Mouse (Mus musculus) megakaryocyte, embryonic 14.5 days (primary cell): Measurements from ENCODE around the gene Lhfpl2. TPM values are rescaled to one million over a fixed set of nuclear protein-coding genes. Genes with fewer than 3 reads are reported as not detected.

Experiments
- H3K27me3 ChIP-seq: replicated peaks from 2 replicates; pipeline ENCODE3; 2012; ENCODE audit warnings: inconsistent platforms
- H3K36me3 ChIP-seq: replicated peaks from 2 replicates; pipeline ENCODE3; 2012; ENCODE audit warnings: low read length, inconsistent platforms, mixed read lengths
- H3K4me1 ChIP-seq: 2 replicates; pipeline ENCODE4 v1.6.1; 2012; ENCODE audit warnings: inconsistent platforms
- H3K4me3 ChIP-seq: replicated peaks from 2 replicates; pipeline ENCODE3; 2012; ENCODE audit warnings: moderate library complexity, mild to moderate bottlenecking, inconsistent platforms
- H3K9me3 ChIP-seq: 2 replicates; pipeline ENCODE4 v1.6.1; 2012; ENCODE audit warnings: inconsistent platforms
- FLI1 ChIP-seq: IDR thresholded peaks from 2 replicates; pipeline ENCODE4 v1.6.1; 2012; ENCODE audit warnings: low read length, inconsistent platforms, mixed read lengths
- GATA1 ChIP-seq: IDR thresholded peaks from 3 replicates; pipeline ENCODE4 v1.6.1; 2012; ENCODE audit warnings: mixed read lengths, low read length, inconsistent platforms, borderline replicate concordance
- polyA plus RNA-seq: library from polyadenylated mRNA; stranded (reverse); fragments of >175 nt; gene quantifications from 2 replicates; pipeline ENCODE4 v1.2.3, GENCODE M21; 2012; ENCODE audit warnings: low replicate concordance; ENCODE audit not compliant: insufficient read depth

Lhfpl2 gene
- polyA plus RNA-seq, 1 experiment, result 0.47 TPM

DNA sequence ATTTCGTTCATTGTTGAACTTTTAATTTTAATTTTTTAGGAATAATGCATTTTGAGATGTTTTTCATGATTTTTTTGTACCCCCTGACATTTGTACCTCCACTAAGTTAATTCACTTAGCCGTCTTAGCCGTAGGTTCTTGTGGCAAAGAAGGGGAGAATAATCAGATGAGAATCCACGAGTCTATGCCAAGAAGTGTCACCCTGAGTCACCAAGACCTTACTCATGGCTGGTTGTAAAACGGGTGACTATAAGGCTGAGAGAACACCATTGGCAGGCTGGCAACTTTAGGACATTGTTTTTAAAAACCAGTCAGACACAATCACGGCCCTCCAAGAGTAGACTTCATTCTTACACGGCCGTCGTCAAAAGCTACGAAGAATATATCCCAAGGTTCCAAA, 95.2 kb downstream of the Lhfpl2 start:
- TF ChIP-seq FLI1 (no peak), GATA1 (no peak)
- Histone ChIP-seq H3K36me3 (no peaks in the 10 kb centered on the region), H3K27me3 (peaks cover 12% of the 10 kb centered on the region), H3K4me3 (no peak overlapping the region), H3K4me1 (peaks cover 9% of the 10 kb centered on the region; the same call in 1 of the 2 replicates), H3K9me3 (peaks cover 3% of the 10 kb centered on the region; the same call in 1 of the 2 replicates)

DNA sequence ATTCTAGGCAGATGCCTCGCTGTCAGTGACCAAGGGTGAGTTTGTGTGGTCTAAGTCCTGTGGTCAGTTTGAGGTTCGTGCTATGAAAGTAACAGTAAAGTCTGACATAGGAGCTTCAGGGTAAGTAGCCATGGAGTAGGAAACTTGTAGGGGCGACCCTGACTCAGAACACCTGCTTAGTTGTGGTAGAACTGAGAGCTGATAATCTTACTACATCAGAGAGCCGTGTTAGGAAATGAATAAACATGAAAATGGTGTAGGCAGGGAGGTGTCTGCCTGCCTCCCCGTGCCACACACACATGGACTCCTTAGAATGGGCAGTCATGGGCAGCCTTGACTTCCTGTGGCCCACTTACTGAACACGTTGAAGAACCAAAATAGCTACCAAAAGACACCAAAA, 96.1 kb downstream of the Lhfpl2 start:
- no peaks in the 10 kb centered on the region for H3K36me3 ChIP-seq

DNA sequence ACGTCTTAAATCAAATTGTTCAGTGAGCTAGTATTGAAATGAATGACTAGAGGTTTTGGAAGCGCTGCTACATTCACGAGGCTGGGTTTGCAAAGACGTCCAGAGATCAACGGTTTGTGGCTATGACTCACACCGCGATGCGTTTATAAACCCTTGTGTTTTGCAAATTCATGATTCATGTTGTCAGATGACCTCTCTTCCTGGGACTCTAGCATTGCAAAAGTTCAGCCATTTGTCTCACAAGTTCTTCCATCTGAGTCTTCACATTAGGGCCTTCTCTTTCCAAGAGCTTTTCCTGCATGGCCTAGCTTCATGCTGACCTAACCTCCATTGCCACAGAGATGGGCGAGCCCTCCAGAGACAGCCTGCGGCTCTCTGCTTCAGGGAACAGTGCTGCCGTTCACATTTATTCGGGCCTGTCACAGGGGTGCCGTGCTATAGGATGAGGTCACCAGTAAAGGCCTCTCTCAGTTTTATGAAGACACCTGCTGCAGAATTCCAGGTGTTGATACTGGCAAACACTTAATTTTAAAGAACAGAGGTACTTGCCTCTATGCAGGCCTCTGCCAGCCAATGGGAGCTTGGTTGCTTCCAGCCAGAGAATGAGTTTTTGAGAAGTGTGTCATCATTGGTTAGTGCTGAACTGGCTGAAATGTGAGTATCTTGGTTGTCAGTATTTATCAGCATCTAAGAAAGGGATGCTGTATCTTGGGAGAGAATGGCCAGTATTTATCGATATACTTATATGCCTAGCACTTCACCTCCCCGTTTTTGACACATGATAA, 97.1 kb downstream of the Lhfpl2 start:
- Histone ChIP-seq H3K36me3 (no peaks in the 10 kb centered on the region), H3K27me3 (peaks cover 10% of the 10 kb centered on the region), H3K9me3 (peaks cover 3% of the 10 kb centered on the region; the same call in 1 of the 2 replicates), H3K4me3 (no peak overlapping the region), H3K4me1 (peaks cover 11% of the 10 kb centered on the region; the same call in 1 of the 2 replicates)
- no peak for TF ChIP-seq FLI1
- TF ChIP-seq GATA1, result no peak

More for the DNA sequence above, 96.1 kb downstream of the Lhfpl2 start:
- Histone ChIP-seq H3K4me1 (peaks cover 9% of the 10 kb centered on the region; the same call in 1 of the 2 replicates), H3K9me3 (peaks cover 3% of the 10 kb centered on the region; the same call in 1 of the 2 replicates), H3K27me3 (peaks cover 10% of the 10 kb centered on the region), H3K4me3 (no peak overlapping the region)
- TF ChIP-seq FLI1 (no peak), GATA1 (no peak)

DNA sequence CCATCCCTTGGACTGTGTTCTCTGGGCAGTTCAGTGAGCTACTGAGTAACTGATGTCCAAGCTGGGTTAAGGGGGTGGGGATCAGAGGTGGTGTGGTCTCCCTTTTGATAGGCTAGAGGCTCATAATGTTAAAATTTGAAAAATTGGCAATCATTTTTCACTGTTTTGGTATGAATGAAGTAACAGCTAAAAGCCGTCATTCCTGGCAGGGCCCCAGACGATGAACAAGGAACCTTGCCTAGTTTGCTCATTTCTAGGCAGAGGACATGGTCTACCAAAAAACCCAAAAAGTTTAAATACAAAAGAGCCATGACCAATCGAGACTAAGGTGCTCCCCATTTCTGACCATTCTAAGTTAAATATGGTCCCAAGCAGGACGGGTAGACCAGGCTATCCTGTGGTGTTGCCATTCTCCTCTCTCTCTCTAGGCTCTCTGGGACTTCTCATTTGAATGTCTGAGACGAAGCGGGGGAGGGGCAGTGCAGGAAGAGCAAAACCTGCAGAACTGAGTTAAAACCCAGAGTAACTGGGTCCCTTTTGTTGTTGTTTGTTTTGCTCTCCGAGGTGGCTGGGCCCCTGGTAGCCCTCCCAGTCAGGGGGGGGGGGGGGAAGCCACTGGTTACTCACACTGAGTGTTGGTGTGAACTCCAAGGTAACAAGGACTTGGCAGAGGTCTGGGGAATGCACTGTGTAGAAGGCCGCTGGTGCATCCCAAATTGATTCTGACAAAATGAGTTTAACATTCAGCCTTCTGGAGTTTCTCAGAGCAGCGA, 98.2 kb downstream of the Lhfpl2 start:
- Histone ChIP-seq H3K4me1 (peaks cover 12% of the 10 kb centered on the region; the same call in 1 of the 2 replicates), H3K9me3 (peaks cover 3% of the 10 kb centered on the region; the same call in 1 of the 2 replicates), H3K36me3 (no peaks in the 10 kb centered on the region), H3K27me3 (peaks cover 14% of the 10 kb centered on the region), H3K4me3 (no peak overlapping the region)
- TF ChIP-seq GATA1 (no peak), FLI1 (no peak)

DNA sequence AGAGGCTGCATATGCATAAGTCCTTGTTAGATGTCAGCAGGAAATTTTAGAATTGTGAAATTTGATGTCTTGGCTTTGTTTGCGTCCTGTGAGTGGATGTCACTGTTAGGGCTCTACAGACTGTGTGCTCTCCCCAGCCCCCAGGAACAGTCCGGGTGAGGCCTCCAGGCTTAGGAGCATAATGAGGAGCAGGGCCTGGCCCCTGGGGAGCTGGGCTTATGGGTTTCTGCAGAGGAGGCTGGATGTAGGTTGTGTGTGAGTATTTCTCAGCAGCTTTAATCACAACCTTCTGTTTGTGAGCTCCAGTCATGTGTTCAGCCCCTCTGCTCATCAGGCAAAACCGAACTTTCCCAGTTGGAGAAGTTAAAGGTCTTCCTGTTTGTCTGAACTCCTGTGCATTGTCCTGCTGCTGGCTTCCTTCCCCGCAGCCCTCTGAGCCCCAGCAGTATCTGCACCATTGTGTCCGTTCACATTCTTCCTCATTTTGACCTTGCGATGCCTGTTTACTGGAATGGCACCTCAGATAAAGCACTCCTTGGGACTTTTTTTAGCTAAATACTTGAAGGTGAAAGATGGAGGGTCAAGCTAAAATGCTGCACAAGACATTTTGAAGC, 101.4 kb downstream of the Lhfpl2 start:
- H3K4me3 ChIP-seq, result no peak overlapping the region
- no peaks in the 10 kb centered on the region for H3K36me3 ChIP-seq
- peaks cover 21% of the 10 kb centered on the region for H3K27me3 ChIP-seq
- no peak for TF ChIP-seq GATA1
- TF ChIP-seq FLI1, result no peak
- H3K4me1 ChIP-seq, result peaks cover 8% of the 10 kb centered on the region; the same call in 1 of the 2 replicates
- H3K9me3 ChIP-seq, result peaks cover 3% of the 10 kb centered on the region; the same call in 1 of the 2 replicates

DNA sequence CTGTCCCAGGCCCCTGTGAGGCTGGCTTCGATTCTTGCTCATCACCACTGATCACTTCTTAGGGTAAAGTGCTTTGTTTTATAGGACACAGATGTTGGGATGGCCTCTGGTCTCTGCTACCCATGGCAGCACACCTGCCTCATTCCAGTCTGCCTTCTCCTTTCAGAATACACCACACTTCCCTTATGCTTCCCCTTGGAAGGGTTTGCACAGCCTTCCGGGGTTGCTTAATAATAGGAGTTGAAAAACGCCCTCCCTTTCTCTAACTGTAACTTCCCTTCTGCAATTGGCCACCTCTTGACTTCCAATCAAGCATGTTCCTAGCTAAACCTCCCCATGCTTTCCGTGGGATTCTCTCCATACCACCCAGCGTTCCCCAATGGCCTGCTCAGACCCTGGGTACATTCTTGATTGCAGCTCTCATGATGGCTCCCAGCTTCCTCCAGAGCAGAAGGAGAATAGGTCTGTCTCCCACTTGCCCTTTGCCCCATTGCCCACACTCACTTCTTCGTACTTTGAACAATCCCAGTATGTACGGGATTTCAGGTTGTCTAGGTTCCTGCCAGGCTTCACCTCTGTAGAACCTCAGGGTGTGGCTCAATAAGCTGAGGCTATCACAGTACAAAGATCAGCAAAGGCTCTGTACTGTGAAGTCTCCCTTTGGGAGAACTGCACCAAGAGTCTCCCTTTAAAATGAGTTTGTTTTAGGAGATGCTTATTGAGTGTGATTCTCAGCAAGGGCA, 102.1 kb downstream of the Lhfpl2 start:
- H3K4me1 ChIP-seq, result peaks cover 6% of the 10 kb centered on the region; the same call in 1 of the 2 replicates
- no peaks in the 10 kb centered on the region for H3K36me3 ChIP-seq
- H3K27me3 ChIP-seq, result peaks cover 21% of the 10 kb centered on the region
- H3K9me3 ChIP-seq, result peaks cover under 1% of the 10 kb centered on the region; the same call in 1 of the 2 replicates
- no peak for TF ChIP-seq GATA1
- no peak for TF ChIP-seq FLI1
- no peak overlapping the region for H3K4me3 ChIP-seq

DNA sequence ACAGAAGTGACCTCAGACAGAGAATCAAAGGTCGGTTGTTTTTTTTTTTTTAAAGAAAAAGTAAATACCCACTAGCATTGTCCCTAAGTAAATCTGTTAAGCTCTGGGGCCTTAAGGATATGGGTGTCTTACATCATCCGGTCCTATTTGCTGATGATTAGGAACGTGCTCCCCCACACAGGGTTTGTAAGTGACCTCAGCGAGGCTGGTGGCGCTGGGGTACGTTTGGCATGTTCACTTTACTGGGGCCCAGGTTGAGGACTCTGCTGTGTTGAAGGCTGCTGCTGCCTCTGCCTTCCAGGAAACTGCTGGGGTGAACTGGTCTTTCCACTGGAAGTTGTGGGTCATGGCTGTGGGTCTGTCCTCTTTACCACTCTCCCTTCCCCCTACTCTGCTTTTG, 106.9 kb downstream of the Lhfpl2 start:
- Histone ChIP-seq H3K4me3 (no peak overlapping the region), H3K9me3 (no peaks in the 10 kb centered on the region), H3K27me3 (peaks cover 42% of the 10 kb centered on the region), H3K4me1 (peaks cover 24% of the 10 kb centered on the region), H3K36me3 (no peaks in the 10 kb centered on the region)
- TF ChIP-seq FLI1 (no peak), GATA1 (no peak)

DNA sequence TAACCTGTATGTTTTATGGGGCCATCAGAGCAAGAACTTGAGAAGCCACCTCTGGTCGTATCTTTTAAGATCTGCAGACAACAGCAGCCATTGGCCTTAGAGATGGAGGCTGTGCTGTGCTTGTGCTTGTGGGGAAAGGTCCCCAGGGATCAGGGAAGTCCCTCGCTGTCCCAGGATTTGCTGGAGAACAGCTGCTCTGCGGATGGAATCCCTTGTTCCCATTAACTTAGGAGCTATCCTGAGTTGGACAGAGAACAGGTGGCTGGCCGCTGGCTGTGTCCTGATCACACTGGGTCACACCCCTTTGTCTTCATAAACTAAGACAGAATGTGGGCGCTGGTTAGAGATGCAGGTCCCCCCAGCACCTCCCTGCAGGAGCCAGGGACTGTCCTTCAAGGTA, 110.7 kb downstream of the Lhfpl2 start:
- H3K4me1 ChIP-seq, result peaks cover 58% of the 10 kb centered on the region

More for the DNA sequence above, 110.7 kb downstream of the Lhfpl2 start:
- Histone ChIP-seq H3K9me3 (no peaks in the 10 kb centered on the region), H3K4me3 (no peak overlapping the region), H3K27me3 (peaks cover 33% of the 10 kb centered on the region), H3K36me3 (no peaks in the 10 kb centered on the region)
- no peak for TF ChIP-seq GATA1
- no peak for TF ChIP-seq FLI1
